In the genomic region with DNA sequence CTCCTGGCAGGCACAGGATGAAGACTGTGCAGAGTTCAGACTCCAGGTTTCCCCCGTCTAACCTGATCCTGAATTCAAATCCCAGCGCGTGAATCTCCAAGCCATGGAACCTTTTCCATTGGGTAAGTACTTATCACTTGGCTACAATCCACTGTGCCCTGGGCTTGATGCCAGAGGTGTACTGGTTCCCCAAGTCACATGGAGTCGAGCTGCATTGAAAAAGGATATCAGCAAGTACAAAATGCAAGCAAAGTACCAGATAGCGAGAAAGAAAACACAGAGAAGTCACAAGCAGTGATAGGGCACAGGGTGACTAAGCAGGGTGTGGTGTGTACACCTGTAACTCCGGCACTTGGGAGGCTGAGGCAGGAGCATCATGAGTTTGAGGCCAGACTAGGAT, we compare ENCODE assay signal across 10 mouse cellular contexts. TPM values are rescaled to one million over a fixed set of nuclear protein-coding genes. Genes with fewer than 3 reads are reported as not detected.
DNase-seq lines count a peak whose midpoint lies in the region; ATAC-seq and TF ChIP-seq lines count a peak whose summit lies in the region.
"Had no signal": no experiment of that assay in that cellular context is flagged by ENCODE, and none has a peak within 500 bp of the region (broad histone marks: within the 10 kb centered on the region; RNA-seq: fewer than 3 reads in every experiment).

No protein-coding gene starts in this region.

- H3K27me3 ChIP-seq in intestine, embryonic 16.5 days (replicated peaks; ENCODE audit: control insufficient read depth, insufficient read depth, low read length), result no peaks in the 10 kb centered on the region
- no peaks in the 10 kb centered on the region for H3K27me3 ChIP-seq in midbrain, embryonic 16.5 days (ENCODE audit: control insufficient read depth, insufficient read depth, low read depth, low read length)
- H3K27me3 ChIP-seq: embryonic facial prominence, embryonic 12.5 days had no signal

- no peak overlapping the region for H3K4me3 ChIP-seq in gastrocnemius, adult 2 months
- H3K4me3 ChIP-seq in intestine, embryonic 16.5 days (ENCODE audit: low read length), result no peak overlapping the region
- H3K4me3 ChIP-seq in midbrain, embryonic 16.5 days (ENCODE audit: low read depth, low read length), result no peak overlapping the region
- H3K4me3 ChIP-seq: embryonic facial prominence, embryonic 12.5 days had no signal

- peaks cover 9% of the 10 kb centered on the region for H3K4me1 ChIP-seq in intestine, embryonic 16.5 days (ENCODE audit: control insufficient read depth, insufficient read depth, low read length)
- no peaks in the 10 kb centered on the region; the same call in 1 of the 2 replicates for H3K4me1 ChIP-seq in midbrain, embryonic 16.5 days (ENCODE audit: control insufficient read depth, insufficient read depth, low read length)

- no peaks in the 10 kb centered on the region for H3K9me3 ChIP-seq in intestine, embryonic 16.5 days (ENCODE audit: control insufficient read depth, low read length)
- no peaks in the 10 kb centered on the region for H3K9me3 ChIP-seq in midbrain, embryonic 16.5 days (replicated peaks; ENCODE audit: control insufficient read depth, low read length, poor library complexity, severe bottlenecking)
- H3K9me3 ChIP-seq: embryonic facial prominence, embryonic 12.5 days had no signal

- no peaks in the 10 kb centered on the region for H3K36me3 ChIP-seq in intestine, embryonic 16.5 days (ENCODE audit: control insufficient read depth, insufficient read depth, low read length)
- no peaks in the 10 kb centered on the region for H3K36me3 ChIP-seq in midbrain, embryonic 16.5 days (ENCODE audit: control insufficient read depth, insufficient read depth, low read length)

- peak overlapping the region; percentile 68 for H3K27ac ChIP-seq in gastrocnemius, adult 2 months
- no peak overlapping the region for H3K27ac ChIP-seq in intestine, embryonic 16.5 days (ENCODE audit: low read length)
- H3K27ac ChIP-seq in midbrain, embryonic 16.5 days (ENCODE audit: low read length), result no peak overlapping the region
- H3K27ac ChIP-seq: embryonic facial prominence, embryonic 12.5 days; macrophage had no signal

- no peak overlapping the region for H3K4me2 ChIP-seq in intestine, embryonic 16.5 days (ENCODE audit: low read depth, low read length)
- H3K4me2 ChIP-seq in midbrain, embryonic 16.5 days (ENCODE audit: low read length), result no peak overlapping the region
- H3K4me2 ChIP-seq: embryonic facial prominence, embryonic 12.5 days had no signal

- ATAC-seq in intestine, embryonic 16.5 days, result peak; percentile 54
- ATAC-seq in megakaryocyte progenitor cell, adult 5-6 weeks (replicated peaks; ENCODE audit: poor library complexity), result peak; percentile 48
- ATAC-seq in CD4-positive, CD25-positive, alpha-beta regulatory T cell, adult 4 months, result no peak
- ATAC-seq in midbrain, embryonic 16.5 days, result no peak

- no peak for DNase-seq in gastrocnemius, adult 2 months
- DNase-seq in gastrocnemius, postnatal 14 days, result no peak
- peak; percentile 52 to 72 for DNase-seq in cerebellum, postnatal 14 days
- DNase-seq in thymus, postnatal 25 days, result no peak

- TF ChIP-seq CTCF in gastrocnemius, adult 2 months (IDR thresholded peaks at IDR 0.05), result no peak

- WGBS in intestine, embryonic 16.5 days, result 72% methylated on average over 6 of the region's 6 CpGs
- WGBS in midbrain, embryonic 16.5 days, result 86% methylated on average over 6 of the region's 6 CpGs

- intact Hi-C loops in gastrocnemius, adult 2 months (cut with DNase I), result no loop called here
- intact Hi-C loops in gastrocnemius, postnatal 14 days (cut with DNase I; ENCODE audit: low total_unique reads), result no loop called here

- no peak overlapping the region for H3K9ac ChIP-seq in intestine, embryonic 16.5 days (ENCODE audit: low read depth, low read length)
- no peak overlapping the region for H3K9ac ChIP-seq in midbrain, embryonic 16.5 days (ENCODE audit: low read depth, low read length)
- H3K9ac ChIP-seq: embryonic facial prominence, embryonic 12.5 days had no signal

RNA-seq across cellular contexts. Expression of a gene that starts 14.9 kb away (rescaled TPM):
- total RNA-seq in gastrocnemius, adult 2 months (2021), result 10 to 100 TPM; 20.1 to 28.1 TPM
- 10 to 100 TPM; 37.1 to 44.7 TPM for total RNA-seq in gastrocnemius, postnatal 14 days (2021)
- polyA plus RNA-seq in intestine, embryonic 16.5 days (2015; fragmentation: Nextera tagmentation; extraction: Ambion mirVana), result 31.2 and 37.4 TPM in 2 replicates
- 25.6 and 28.2 TPM in 2 replicates for total RNA-seq in megakaryocyte progenitor cell, adult 5-6 weeks (2015)
- 17.2 and 24.2 TPM in 2 replicates for total RNA-seq in megakaryocyte progenitor cell, adult 5-6 weeks (2017)
- polyA plus RNA-seq in CD4-positive, CD25-positive, alpha-beta regulatory T cell, adult 4 months (2017; shearing (Covaris generic)), result 100 to 1,000 TPM; 414 to 617 TPM
- 17.6 and 18.9 TPM in 2 replicates for polyA plus RNA-seq in midbrain, embryonic 16.5 days (2015; fragmentation: Nextera tagmentation; extraction: Ambion mirVana)

Comparison
In these comparisons a context has a peak if more than half of its experiments do, and no peak if none do; other contexts are left out.
1. DNase-seq: peak in cerebellum, postnatal 14 days (2 of 2); none in gastrocnemius, adult 2 months (single experiment), gastrocnemius, postnatal 14 days (single experiment) and thymus, postnatal 25 days (single experiment).
2. ATAC-seq: peak in intestine, embryonic 16.5 days (single experiment) and megakaryocyte progenitor cell, adult 5-6 weeks (single experiment); none in CD4-positive, CD25-positive, alpha-beta regulatory T cell, adult 4 months (single experiment) and midbrain, embryonic 16.5 days (single experiment).